Mouse (Mus musculus) bone marrow macrophage, adult 2 months (primary cell): Measurements from ENCODE around the gene Adarb1.

Experiments used
- CTCF ChIP-seq: IDR thresholded peaks from 2 replicates; pipeline ENCODE4 v1.5.1; 2012; ENCODE audit warnings: low read depth, mild to moderate bottlenecking, low read length, moderate library complexity
- POLR2A ChIP-seq: IDR thresholded peaks from 2 replicates; pipeline ENCODE4 v1.6.1; 2012; ENCODE audit warnings: mild to moderate bottlenecking, low read depth, low read length, borderline replicate concordance

GRCm38 (mm10) chr10:77441812-77442211 lies 23.7 kb upstream of the Adarb1 start:
- TF ChIP-seq CTCF (no peak), POLR2A (no peak)
